ENCODE assay signal across 25 mouse cellular contexts in the genomic region with DNA sequence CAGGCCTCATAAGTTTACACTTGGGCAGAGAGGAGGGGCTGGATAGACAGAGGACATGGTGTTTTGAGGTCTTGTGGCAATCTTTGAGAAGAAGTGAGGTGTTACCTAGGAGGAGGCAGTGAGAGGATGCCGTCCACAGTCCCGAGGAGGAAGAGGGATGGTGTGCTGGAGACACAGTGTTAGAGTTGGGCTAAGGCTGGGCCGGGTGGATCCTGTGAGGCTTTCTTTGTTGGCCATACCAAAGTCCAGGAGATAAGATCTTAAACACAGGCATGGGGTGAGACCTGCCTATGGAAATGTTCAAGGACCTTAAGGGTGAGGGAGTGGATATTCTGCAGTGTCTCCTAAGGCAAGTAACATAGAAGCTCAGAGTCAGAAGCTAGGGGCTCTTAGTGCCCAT. TPM values are rescaled to one million over a fixed set of nuclear protein-coding genes. Genes with fewer than 3 reads are reported as not detected.
DNase-seq lines count a peak whose midpoint lies in the region; ATAC-seq lines count a peak whose summit lies in the region.
"Had no signal": no experiment of that assay in that cellular context is flagged by ENCODE, and none has a peak within 500 bp of the region (broad histone marks: within the 10 kb centered on the region; RNA-seq: fewer than 3 reads in every experiment).

No protein-coding gene starts in this region.

- H3K27ac ChIP-seq in embryonic facial prominence, embryonic 12.5 days, result no peak overlapping the region
- no peak overlapping the region for H3K27ac ChIP-seq in embryonic facial prominence, embryonic 10.5 days (replicated peaks)
- H3K27ac ChIP-seq in stomach, embryonic 15.5 days, result no peak overlapping the region
- H3K27ac ChIP-seq: embryonic facial prominence, embryonic 15.5 days; gastrocnemius, adult 2 months; hindbrain, embryonic 12.5 days; hindbrain, embryonic 15.5 days had no signal

- no peak for DNase-seq in embryonic facial prominence, embryonic 10.5 days (ENCODE audit: low spot score)
- DNase-seq in urinary bladder, adult 2 months (ENCODE audit: low spot score), result peak; percentile 14
- DNase-seq in urinary bladder, postnatal 36 days (ENCODE audit: low spot score in 2 of 2), result no peak
- DNase-seq in yolk sac, embryonic 10.5 days (ENCODE audit: low spot score), result peak; percentile 75
- no peak for DNase-seq in right cerebral cortex, postnatal 10 days (ENCODE audit: low spot score in 2 of 2)
- no peak for DNase-seq in kidney, adult 18-20 months
- DNase-seq: adrenal gland, postnatal 10 days; cerebellum, adult 11-12 months; cerebellum, adult 8-10 months; cerebellum, postnatal 10 days; cerebellum, postnatal 36 days; embryo, embryonic 11 days; forebrain, postnatal 0 days; gastrocnemius, adult 2 months; gastrocnemius, postnatal 25 days had no signal

- peaks cover 72% of the 10 kb centered on the region for H3K36me3 ChIP-seq in embryonic facial prominence, embryonic 12.5 days
- peaks cover 78% of the 10 kb centered on the region for H3K36me3 ChIP-seq in embryonic facial prominence, embryonic 10.5 days (replicated peaks)
- H3K36me3 ChIP-seq in stomach, embryonic 15.5 days, result peaks cover 68% of the 10 kb centered on the region

- ATAC-seq in embryonic facial prominence, embryonic 12.5 days (ENCODE audit: insufficient number of reproducible peaks, insufficient read depth, low FRiP score, low TSS enrichment), result 0 out of 2 replicates have a peak, but pooled peaks have one; percentile 23
- peak; percentile 52; the same call in 1 of the 2 replicates for ATAC-seq in stomach, embryonic 15.5 days (ENCODE audit: insufficient read depth, low FRiP score, low read depth)
- ATAC-seq: forebrain, embryonic 14.5 days; forebrain, postnatal 0 days; Patski had no signal

- H3K4me2 ChIP-seq in embryonic facial prominence, embryonic 12.5 days (replicated peaks), result no peak overlapping the region
- H3K4me2 ChIP-seq in stomach, embryonic 15.5 days, result no peak overlapping the region
- H3K4me2 ChIP-seq: embryonic facial prominence, embryonic 15.5 days; heart, embryonic 11.5 days; hindbrain, embryonic 12.5 days; hindbrain, embryonic 15.5 days had no signal

- H3K4me3 ChIP-seq in embryonic facial prominence, embryonic 12.5 days, result no peak overlapping the region
- no peak overlapping the region for H3K4me3 ChIP-seq in embryonic facial prominence, embryonic 10.5 days
- no peak overlapping the region for H3K4me3 ChIP-seq in stomach, embryonic 15.5 days (replicated peaks)
- H3K4me3 ChIP-seq: embryonic facial prominence, embryonic 15.5 days; gastrocnemius, adult 2 months; hindbrain, embryonic 12.5 days; hindbrain, embryonic 15.5 days had no signal

- H3K27me3 ChIP-seq in embryonic facial prominence, embryonic 12.5 days, result no peaks in the 10 kb centered on the region
- no peaks in the 10 kb centered on the region for H3K27me3 ChIP-seq in embryonic facial prominence, embryonic 10.5 days (replicated peaks; ENCODE audit: low read depth, poor library complexity, severe bottlenecking)
- no peaks in the 10 kb centered on the region for H3K27me3 ChIP-seq in stomach, embryonic 15.5 days (replicated peaks)
- H3K27me3 ChIP-seq: CH12.LX; embryonic facial prominence, embryonic 15.5 days; hindbrain, embryonic 12.5 days; hindbrain, embryonic 15.5 days; Patski had no signal

- WGBS in embryonic facial prominence, embryonic 12.5 days, result 84% methylated on average over 3 of the region's 3 CpGs
- WGBS in embryonic facial prominence, embryonic 10.5 days, result 93% methylated on average over 3 of the region's 3 CpGs
- WGBS in stomach, embryonic 15.5 days, result 68% methylated on average over 3 of the region's 3 CpGs

- no peaks in the 10 kb centered on the region for H3K9me3 ChIP-seq in embryonic facial prominence, embryonic 12.5 days
- H3K9me3 ChIP-seq in embryonic facial prominence, embryonic 10.5 days, result no peaks in the 10 kb centered on the region
- H3K9me3 ChIP-seq in stomach, embryonic 15.5 days, result no peaks in the 10 kb centered on the region
- H3K9me3 ChIP-seq: embryonic facial prominence, embryonic 15.5 days; G1E; hindbrain, embryonic 12.5 days; hindbrain, embryonic 15.5 days had no signal

- H3K9ac ChIP-seq in embryonic facial prominence, embryonic 12.5 days, result no peak overlapping the region
- no peak overlapping the region for H3K9ac ChIP-seq in stomach, embryonic 15.5 days
- H3K9ac ChIP-seq: embryonic facial prominence, embryonic 15.5 days; forebrain, postnatal 0 days; hindbrain, embryonic 12.5 days; hindbrain, embryonic 15.5 days had no signal

- H3K4me1 ChIP-seq in embryonic facial prominence, embryonic 12.5 days, result peaks cover 18% of the 10 kb centered on the region
- H3K4me1 ChIP-seq in embryonic facial prominence, embryonic 10.5 days, result peaks cover 10% of the 10 kb centered on the region; the same call in 1 of the 2 replicates
- peaks cover 5% of the 10 kb centered on the region for H3K4me1 ChIP-seq in stomach, embryonic 15.5 days

RNA-seq across cellular contexts. Expression of gene Ctnnb1, which starts 22.9 kb away (rescaled TPM):
- 777 and 801 TPM in 2 replicates for polyA plus RNA-seq in embryonic facial prominence, embryonic 12.5 days (2016; fragmentation: Nextera tagmentation; extraction: Ambion mirVana)
- 584 and 637 TPM in 2 replicates for polyA plus RNA-seq in embryonic facial prominence, embryonic 10.5 days (2016; fragmentation: Nextera tagmentation; extraction: Ambion mirVana)
- 252 and 357 TPM in 2 replicates for polyA plus RNA-seq in urinary bladder, adult 2 months (2012; rRNA removed)
- polyA plus RNA-seq in stomach, embryonic 15.5 days (2015; fragmentation: Nextera tagmentation; extraction: Ambion mirVana), result 502 and 547 TPM in 2 replicates

Comparison
In these comparisons a context has a peak if more than half of its experiments do, and no peak if none do; other contexts are left out.
1. DNase-seq: peak in urinary bladder, adult 2 months (single experiment) and yolk sac, embryonic 10.5 days (single experiment); none in embryonic facial prominence, embryonic 10.5 days (single experiment), urinary bladder, postnatal 36 days (0 of 2), right cerebral cortex, postnatal 10 days (0 of 2) and kidney, adult 18-20 months (single experiment).